Mouse (Mus musculus) B cell, adult 62 days (primary cell): ENCODE results near the gene Ctnnbl1. TPM values are rescaled to one million over a fixed set of nuclear protein-coding genes. Genes with fewer than 3 reads are reported as not detected.

Experiments used
- total RNA-seq: library from RNA; stranded (reverse); gene quantifications from 4 replicates; pipeline ENCODE4 v1.2.4, GENCODE M21; 2023

Ctnnbl1 gene
- 28.7 to 37.4 TPM (median 32.3 TPM) in 4 replicates for total RNA-seq

DNA sequence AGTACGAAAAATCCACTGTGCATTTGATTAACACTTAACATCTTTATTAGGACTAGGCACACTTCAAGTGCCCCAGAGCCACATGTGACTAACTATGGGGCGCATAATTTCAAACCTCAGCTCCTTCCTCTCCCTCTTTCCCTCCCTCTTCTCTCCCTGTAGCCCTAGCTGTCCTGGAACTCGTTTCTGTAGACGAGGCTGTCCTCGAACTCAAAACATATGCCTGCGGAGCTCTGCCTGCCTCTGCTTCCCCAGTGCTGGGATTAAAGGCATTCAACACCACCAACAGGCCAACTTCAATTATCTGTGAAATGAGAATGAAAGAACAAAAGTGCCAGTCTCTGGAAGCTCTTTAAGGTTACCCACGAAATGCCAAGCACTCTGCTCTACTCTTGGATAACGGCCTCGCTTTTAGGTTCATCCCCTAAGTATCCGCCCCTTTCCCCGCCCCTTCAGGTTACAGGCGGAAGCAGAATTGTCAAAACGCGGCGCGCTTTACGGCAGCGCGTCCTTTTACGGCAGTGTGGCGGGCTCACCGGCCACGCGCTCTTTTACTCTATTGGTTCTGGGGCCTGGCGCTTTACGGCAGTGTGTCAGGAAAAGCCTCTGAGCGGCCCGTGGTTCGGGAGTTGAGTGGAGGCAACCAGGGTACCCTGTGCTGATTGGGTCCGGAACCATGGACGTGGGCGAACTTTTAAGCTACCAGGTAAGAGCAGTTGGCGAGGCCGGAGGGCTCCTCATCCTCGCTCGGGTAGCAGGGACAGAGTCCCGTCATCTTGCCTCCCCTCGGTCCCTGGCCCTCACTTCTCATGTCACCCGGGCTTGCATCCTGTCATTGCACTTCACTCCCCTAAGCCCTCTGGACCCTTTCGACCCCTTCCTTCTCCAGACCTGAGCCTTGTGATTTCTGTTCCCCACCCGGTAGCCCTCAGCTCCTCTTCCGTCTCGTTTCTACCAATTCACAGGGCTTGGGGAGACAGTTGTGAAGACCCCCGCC, at the start of gene Ctnnbl1:
Ctnnbl1 (plus strand) TSS at position 548 of the 997 bp plus-strand sequence.

DNA sequence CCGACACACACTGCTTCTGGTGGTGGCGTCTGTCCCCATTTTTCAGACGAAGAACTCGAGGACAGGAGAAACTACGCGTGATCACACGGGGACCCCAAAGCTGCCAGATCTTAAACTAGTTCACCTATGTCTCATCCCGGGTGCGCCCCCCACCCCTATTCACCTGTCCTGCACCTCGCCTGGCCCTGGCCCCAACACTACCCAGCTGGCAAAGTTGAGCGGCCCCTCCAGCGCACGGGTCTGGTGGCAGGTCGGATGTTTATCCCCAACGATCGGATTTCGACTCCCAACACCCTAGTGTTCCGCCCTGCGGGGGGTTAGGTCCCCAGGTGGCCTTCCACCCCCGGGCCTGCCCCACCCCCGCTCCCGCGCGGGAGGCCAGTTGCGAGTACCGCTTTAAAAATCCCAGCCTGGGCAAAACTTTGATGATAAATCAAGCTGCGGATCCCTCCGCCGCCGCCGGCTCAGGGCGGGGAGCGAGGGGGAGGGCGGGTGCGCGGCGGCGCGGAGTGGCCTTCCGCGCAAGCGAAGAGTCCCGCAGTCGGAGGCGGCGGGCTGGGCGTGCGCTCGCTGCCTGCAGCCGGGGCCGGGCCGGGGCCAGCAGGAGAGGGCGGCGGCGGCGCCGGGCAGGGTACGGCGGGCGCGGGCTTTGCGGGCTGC, 177.0 kb downstream of the Ctnnbl1 start, which contains the start of gene Vstm2l:
Vstm2l (plus strand) TSS at position 549 of the 660 bp plus-strand sequence.

Other genes starting within 250 kb of the Ctnnbl1 start
- gene Nnat, start 177.3 kb upstream of the Ctnnbl1 start, total RNA-seq: not detected in 4 replicates
- gene Blcap, start 166.1 kb upstream of the Ctnnbl1 start, total RNA-seq: 31.4 to 40.0 TPM (median 34.9 TPM) in 4 replicates
- not detected in 4 replicates for gene Vstm2l, start 177.3 kb downstream of the Ctnnbl1 start, total RNA-seq